Mouse (Mus musculus): ENCODE measurements around the gene Cysrt1. TPM values are rescaled to one million over a fixed set of nuclear protein-coding genes. Genes with fewer than 3 reads are reported as not detected.

Gene Cysrt1
- polyA plus RNA-seq, 1 experiment: not detected

GRCm38 (mm10) chr2:25195211-25196156 lies 46.8 kb downstream of the Cysrt1 start:
- Histone ChIP-seq H3K36me3 (ENCODE audit: control insufficient read depth) (peaks cover 26% of the 10 kb centered on the region), H3K9me3 (ENCODE audit: control insufficient read depth, low read length) (no peaks in the 10 kb centered on the region), H3K4me1 (ENCODE audit: control insufficient read depth) (peaks cover 51% of the 10 kb centered on the region), H3K27me3 (ENCODE audit: control insufficient read depth) (peaks cover 7% of the 10 kb centered on the region), H3K4me3 (replicated peaks) (peak overlapping the region; percentile 66)
- TF ChIP-seq GATA1 (IDR thresholded peaks at IDR 0.05; ENCODE audit: low read length): no peak
- TF ChIP-seq TAL1 (IDR thresholded peaks at IDR 0.05; ENCODE audit: low read length): no peak

GRCm38 (mm10) chr2:25194486-25195171 lies 47.6 kb downstream of the Cysrt1 start:
- no peak for TF ChIP-seq TAL1 (IDR thresholded peaks at IDR 0.05; ENCODE audit: low read length)
- TF ChIP-seq GATA1 (IDR thresholded peaks at IDR 0.05; ENCODE audit: low read length): no peak
- H3K4me1 ChIP-seq (ENCODE audit: control insufficient read depth): peaks cover 51% of the 10 kb centered on the region

GRCm38 (mm10) chr2:25194006-25194405 lies 48.2 kb downstream of the Cysrt1 start:
- Histone ChIP-seq H3K9me3 (ENCODE audit: control insufficient read depth, low read length) (no peaks in the 10 kb centered on the region), H3K36me3 (ENCODE audit: control insufficient read depth) (peaks cover 11% of the 10 kb centered on the region), H3K4me3 (replicated peaks) (no peak overlapping the region), H3K4me1 (ENCODE audit: control insufficient read depth) (peaks cover 51% of the 10 kb centered on the region), H3K27me3 (ENCODE audit: control insufficient read depth) (peaks cover 7% of the 10 kb centered on the region)
- TF ChIP-seq TAL1 (IDR thresholded peaks at IDR 0.05; ENCODE audit: low read length) (no peak), GATA1 (IDR thresholded peaks at IDR 0.05; ENCODE audit: low read length) (no peak)

More at GRCm38 (mm10) chr2:25194486-25195171, 47.6 kb downstream of the Cysrt1 start:
- Histone ChIP-seq H3K36me3 (ENCODE audit: control insufficient read depth) (peaks cover 18% of the 10 kb centered on the region), H3K4me3 (replicated peaks) (peak overlapping the region; percentile 66), H3K9me3 (ENCODE audit: control insufficient read depth, low read length) (no peaks in the 10 kb centered on the region), H3K27me3 (ENCODE audit: control insufficient read depth) (peaks cover 7% of the 10 kb centered on the region)

GRCm38 (mm10) chr2:25193330-25193770 lies 48.9 kb downstream of the Cysrt1 start:
- Histone ChIP-seq H3K36me3 (ENCODE audit: control insufficient read depth) (peaks cover 5% of the 10 kb centered on the region), H3K9me3 (ENCODE audit: control insufficient read depth, low read length) (no peaks in the 10 kb centered on the region), H3K4me3 (replicated peaks) (no peak overlapping the region), H3K27me3 (ENCODE audit: control insufficient read depth) (peaks cover 7% of the 10 kb centered on the region), H3K4me1 (ENCODE audit: control insufficient read depth) (peaks cover 51% of the 10 kb centered on the region)
- TF ChIP-seq TAL1 (IDR thresholded peaks at IDR 0.05; ENCODE audit: low read length): no peak
- TF ChIP-seq GATA1 (IDR thresholded peaks at IDR 0.05; ENCODE audit: low read length): no peak

Other genes starting within 250 kb of the Cysrt1 start
- 0.51 and 0.67 TPM in 2 replicates for gene Nsmf, start 188.1 kb downstream of the Cysrt1 start, polyA plus RNA-seq (2012)
- 0.04 TPM in 1 of 2 replicates, not detected in the other for gene Entpd8, start 162.1 kb downstream of the Cysrt1 start, polyA plus RNA-seq (2012)
- gene Noxa1, start 147.3 kb downstream of the Cysrt1 start, polyA plus RNA-seq (2012): 0.04 TPM in 1 of 2 replicates, not detected in the other
- gene Nrarp, start 61.7 kb downstream of the Cysrt1 start, polyA plus RNA-seq (2012): 0.38 and 0.49 TPM in 2 replicates
- gene Tor4a, start 45.6 kb downstream of the Cysrt1 start, polyA plus RNA-seq (2012): 0.02 and 0.03 TPM in 2 replicates
- gene Nelfb, start 31.0 kb downstream of the Cysrt1 start, polyA plus RNA-seq (2012): 1.8 TPM in 2 replicates
- gene Stpg3, start 27.8 kb downstream of the Cysrt1 start, polyA plus RNA-seq (2012): 0.03 TPM in 1 of 2 replicates, not detected in the other
- gene Fam166a, start 23.7 kb downstream of the Cysrt1 start, polyA plus RNA-seq (2012): not detected in 2 replicates
- gene Tubb4b, start 17.8 kb downstream of the Cysrt1 start, polyA plus RNA-seq (2012): 134 and 136 TPM in 2 replicates
- not detected in 2 replicates for gene Slc34a3, start 8.1 kb downstream of the Cysrt1 start, polyA plus RNA-seq (2012)
- not detected in 2 replicates for gene Rnf224, start 5.7 kb downstream of the Cysrt1 start, polyA plus RNA-seq (2012)
- 0.07 and 0.18 TPM in 2 replicates for gene Rnf208, start 197 bp downstream of the Cysrt1 start, polyA plus RNA-seq (2012)
- gene AL732309.1, start 4.4 kb upstream of the Cysrt1 start, polyA plus RNA-seq (2012): 0.06 and 0.18 TPM in 2 replicates
- gene Tmem203, start 13.0 kb upstream of the Cysrt1 start, polyA plus RNA-seq (2012): 0.99 and 1.6 TPM in 2 replicates
- gene Tprn, start 20.2 kb upstream of the Cysrt1 start, polyA plus RNA-seq (2012): 0.82 and 1.3 TPM in 2 replicates
- 22.8 and 24.1 TPM in 2 replicates for gene Ssna1, start 30.0 kb upstream of the Cysrt1 start, polyA plus RNA-seq (2012)
- gene Anapc2, start 30.0 kb upstream of the Cysrt1 start, polyA plus RNA-seq (2012): 2.1 and 2.2 TPM in 2 replicates
- not detected in 2 replicates for gene Tmem210, start 45.7 kb upstream of the Cysrt1 start, polyA plus RNA-seq (2012)
- not detected in 2 replicates for gene Lrrc26, start 47.5 kb upstream of the Cysrt1 start, polyA plus RNA-seq (2012)
- gene Grin1, start 76.7 kb upstream of the Cysrt1 start, polyA plus RNA-seq (2012): not detected in 2 replicates
- gene Man1b1, start 89.9 kb upstream of the Cysrt1 start, polyA plus RNA-seq (2012): 0.86 and 1.3 TPM in 2 replicates
- gene Dpp7, start 113.9 kb upstream of the Cysrt1 start, polyA plus RNA-seq (2012): 0.24 and 0.76 TPM in 2 replicates
- gene Uap1l1, start 123.2 kb upstream of the Cysrt1 start, polyA plus RNA-seq (2012): 0.04 and 0.17 TPM in 2 replicates
- gene Sapcd2, start 129.9 kb upstream of the Cysrt1 start, polyA plus RNA-seq (2012): 10.3 and 12.6 TPM in 2 replicates
- gene Entpd2, start 153.4 kb upstream of the Cysrt1 start, polyA plus RNA-seq (2012): not detected in 2 replicates
- gene Npdc1, start 156.9 kb upstream of the Cysrt1 start, polyA plus RNA-seq (2012): 0.19 TPM in 1 of 2 replicates, not detected in the other
- 0.06 TPM in 1 of 2 replicates, not detected in the other for gene Fut7, start 180.8 kb upstream of the Cysrt1 start, polyA plus RNA-seq (2012)
- 0.09 and 0.11 TPM in 2 replicates for gene Abca2, start 186.3 kb upstream of the Cysrt1 start, polyA plus RNA-seq (2012)
- gene Clic3, start 214.4 kb upstream of the Cysrt1 start, polyA plus RNA-seq (2012): not detected in 2 replicates
- gene Paxx, start 218.6 kb upstream of the Cysrt1 start, polyA plus RNA-seq (2012): 1.0 and 1.1 TPM in 2 replicates
- gene Ptgds, start 227.6 kb upstream of the Cysrt1 start, polyA plus RNA-seq (2012): not detected in 2 replicates

Data from erythroblast, embryonic 14.5 days (primary cell).